Mouse (Mus musculus): Measurements from ENCODE around the gene Ffar2. TPM values are rescaled to one million over a fixed set of nuclear protein-coding genes. Genes with fewer than 3 reads are reported as not detected.

The Ffar2 gene
- polyA plus RNA-seq (2021; fragmentation: Nextera tagmentation): not detected in 2 replicates
- long read RNA-seq, experiment 1: 0 reads
- long read RNA-seq, experiment 2: 0 reads

DNA sequence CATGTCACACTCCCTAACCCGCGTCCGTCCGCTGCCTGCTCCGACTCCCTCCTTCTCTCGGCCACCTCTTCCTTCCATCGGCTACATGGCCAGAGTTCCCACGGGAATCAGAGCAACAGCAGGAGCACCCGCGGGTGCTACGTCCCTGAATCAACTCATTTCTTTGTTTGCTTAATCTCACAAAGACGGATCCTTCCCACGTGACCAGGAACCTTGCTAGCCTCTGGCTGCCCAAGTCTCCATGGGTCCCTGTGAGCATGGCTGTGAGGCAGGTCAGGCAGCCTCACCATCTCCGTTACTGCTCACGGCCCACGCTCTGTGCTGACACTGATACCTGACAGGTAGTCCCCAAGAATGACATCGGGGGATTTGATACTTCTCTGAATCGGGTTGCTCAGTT lies at the start of gene Ffar2:
TSS of gene Ffar2 (minus strand) at position 101 of the 400 bp plus-strand sequence.

DNA sequence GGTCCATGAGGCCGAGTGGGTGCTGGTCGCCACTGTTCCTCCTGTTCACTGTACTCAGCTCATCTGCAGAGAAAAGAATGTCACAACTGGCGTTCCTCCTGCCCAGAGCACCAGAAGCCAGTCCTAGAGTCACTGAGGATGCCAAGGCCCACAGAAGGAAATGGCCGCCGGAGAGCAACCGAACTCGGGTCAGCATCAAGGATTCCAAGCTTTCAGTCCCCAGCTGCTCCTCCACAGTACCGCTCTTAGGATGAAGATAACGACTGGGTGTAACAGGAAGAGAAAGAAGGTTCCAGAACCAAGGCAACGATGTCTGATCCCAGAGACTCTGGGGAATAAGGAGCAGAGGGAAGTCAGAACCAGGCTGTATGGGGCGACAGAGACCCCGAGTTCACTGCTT lies 37.9 kb upstream of the Ffar2 start, which contains the start of gene Ffar1:
TSS of gene Ffar1 (minus strand) at position 101 of the 400 bp plus-strand sequence.

DNA sequence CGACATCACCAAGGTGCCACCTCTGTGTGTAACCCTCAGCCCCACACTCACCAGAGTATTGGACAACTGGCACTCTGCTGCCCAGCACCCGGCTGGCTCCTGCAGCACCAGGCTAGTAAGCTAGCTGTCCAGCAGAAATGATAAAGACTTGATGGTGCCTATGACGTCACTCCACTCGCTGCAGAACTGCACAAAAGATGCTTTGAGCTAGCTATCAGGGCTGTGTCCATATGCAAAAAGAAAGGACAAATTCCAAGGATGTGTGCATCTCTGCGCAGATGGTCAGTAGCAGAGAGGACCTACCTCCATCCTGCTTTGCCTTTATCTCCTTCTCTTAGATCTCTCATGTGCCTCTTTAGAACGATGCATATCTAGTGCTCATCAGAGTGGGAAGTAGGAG lies 32.5 kb upstream of the Ffar2 start, which contains the start of gene Ffar3:
TSS of gene Ffar3 (minus strand) at position 101 of the 400 bp plus-strand sequence.

DNA sequence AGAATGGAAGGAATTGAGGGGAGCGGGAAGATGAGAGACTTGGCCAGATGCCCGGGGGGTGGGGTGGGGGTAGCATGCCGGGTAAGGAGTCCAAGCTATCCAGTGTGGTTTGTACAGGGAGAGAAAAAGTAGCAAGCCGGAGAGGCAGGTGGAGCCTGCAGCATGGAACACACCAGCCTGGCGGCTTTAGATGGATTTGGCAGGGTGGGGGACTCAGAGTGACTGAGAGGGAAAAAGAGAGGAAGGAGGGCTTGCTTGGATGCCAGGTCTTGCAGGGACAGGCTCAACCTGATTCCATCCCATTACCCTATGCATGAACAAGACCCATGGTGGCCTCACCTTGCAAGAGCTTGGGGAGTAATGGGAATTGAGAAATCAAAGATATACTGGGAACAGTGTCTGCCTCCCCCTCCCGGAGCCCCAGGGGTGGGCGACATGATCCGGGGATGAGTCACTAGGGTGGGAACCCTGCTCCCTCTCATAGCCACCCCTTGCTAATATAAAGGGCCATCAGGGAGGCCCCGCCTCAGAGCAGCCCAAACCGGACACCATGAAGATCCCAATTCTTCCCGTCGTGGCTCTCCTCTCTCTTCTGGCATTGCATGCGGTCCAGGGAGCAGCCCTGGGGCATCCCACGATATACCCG lies 36.1 kb downstream of the Ffar2 start, which contains the start of gene Krtdap:
TSS of gene Krtdap (plus strand) at position 520 of the 646 bp plus-strand sequence.

Other genes starting within 250 kb of the Ffar2 start
- gene Kmt2b, start 235.0 kb downstream of the Ffar2 start, polyA plus RNA-seq (2021; fragmentation: Nextera tagmentation): 1.4 and 3.8 TPM in 2 replicates
- 0.23 and 0.30 TPM in 2 replicates for gene Zbtb32, start 224.9 kb downstream of the Ffar2 start, polyA plus RNA-seq (2021; fragmentation: Nextera tagmentation)
- gene Upk1a, start 210.9 kb downstream of the Ffar2 start, polyA plus RNA-seq (2021; fragmentation: Nextera tagmentation): not detected in 2 replicates
- 2,257 and 2,565 TPM in 2 replicates for gene Cox6b1, start 197.6 kb downstream of the Ffar2 start, polyA plus RNA-seq (2021; fragmentation: Nextera tagmentation)
- not detected in 2 replicates for gene Etv2, start 187.9 kb downstream of the Ffar2 start, polyA plus RNA-seq (2021; fragmentation: Nextera tagmentation)
- 136 and 146 TPM in 2 replicates for gene Rbm42, start 173.5 kb downstream of the Ffar2 start, polyA plus RNA-seq (2021; fragmentation: Nextera tagmentation)
- 3.7 and 4.0 TPM in 2 replicates for gene Haus5, start 158.8 kb downstream of the Ffar2 start, polyA plus RNA-seq (2021; fragmentation: Nextera tagmentation)
- gene Pmis2, start 152.2 kb downstream of the Ffar2 start, polyA plus RNA-seq (2021; fragmentation: Nextera tagmentation): not detected in 2 replicates
- not detected in 2 replicates for gene 2200002J24Rik, start 124.8 kb downstream of the Ffar2 start, polyA plus RNA-seq (2021; fragmentation: Nextera tagmentation)
- 1.1 and 1.2 TPM in 2 replicates for gene Atp4a, start 111.6 kb downstream of the Ffar2 start, polyA plus RNA-seq (2021; fragmentation: Nextera tagmentation)
- gene Tmem147, start 94.2 kb downstream of the Ffar2 start, polyA plus RNA-seq (2021; fragmentation: Nextera tagmentation): 194 and 230 TPM in 2 replicates
- gene Gapdhs, start 80.1 kb downstream of the Ffar2 start, polyA plus RNA-seq (2021; fragmentation: Nextera tagmentation): not detected in 2 replicates
- gene Sbsn, start 72.3 kb downstream of the Ffar2 start, polyA plus RNA-seq (2021; fragmentation: Nextera tagmentation): 3.8 and 3.9 TPM in 2 replicates
- gene Dmkn, start 60.0 kb downstream of the Ffar2 start, polyA plus RNA-seq (2021; fragmentation: Nextera tagmentation): 2.9 and 4.1 TPM in 2 replicates
- not detected in 2 replicates for gene Krtdap, start 35.9 kb downstream of the Ffar2 start, polyA plus RNA-seq (2021; fragmentation: Nextera tagmentation)
- gene Ffar3, start 32.4 kb upstream of the Ffar2 start, polyA plus RNA-seq (2021; fragmentation: Nextera tagmentation): not detected in 2 replicates
- gene Ffar1, start 37.8 kb upstream of the Ffar2 start, polyA plus RNA-seq (2021; fragmentation: Nextera tagmentation): not detected in 2 replicates
- gene Cd22, start 56.6 kb upstream of the Ffar2 start, polyA plus RNA-seq (2021; fragmentation: Nextera tagmentation): 0.04 and 0.13 TPM in 2 replicates
- 78.5 and 92.5 TPM in 2 replicates for gene Mag, start 91.1 kb upstream of the Ffar2 start, polyA plus RNA-seq (2021; fragmentation: Nextera tagmentation)
- gene Hamp2, start 100.9 kb upstream of the Ffar2 start, polyA plus RNA-seq (2021; fragmentation: Nextera tagmentation): not detected in 2 replicates
- not detected in 2 replicates for gene Hamp, start 120.3 kb upstream of the Ffar2 start, polyA plus RNA-seq (2021; fragmentation: Nextera tagmentation)
- gene Usf2, start 133.0 kb upstream of the Ffar2 start, polyA plus RNA-seq (2021; fragmentation: Nextera tagmentation): 13.1 and 13.9 TPM in 2 replicates
- gene Lsr, start 149.7 kb upstream of the Ffar2 start, polyA plus RNA-seq (2021; fragmentation: Nextera tagmentation): 6.0 and 7.0 TPM in 2 replicates
- 0.11 and 0.83 TPM in 2 replicates for gene Fam187b, start 150.0 kb upstream of the Ffar2 start, polyA plus RNA-seq (2021; fragmentation: Nextera tagmentation)
- gene Fxyd5, start 218.7 kb upstream of the Ffar2 start, polyA plus RNA-seq (2021; fragmentation: Nextera tagmentation): 10.3 and 15.4 TPM in 2 replicates
- 175 and 204 TPM in 2 replicates for gene Fxyd7, start 227.7 kb upstream of the Ffar2 start, polyA plus RNA-seq (2021; fragmentation: Nextera tagmentation)
- 223 and 537 TPM in 2 replicates for gene Fxyd1, start 233.4 kb upstream of the Ffar2 start, polyA plus RNA-seq (2021; fragmentation: Nextera tagmentation)
- 6.2 and 7.4 TPM in 2 replicates for gene Lgi4, start 235.6 kb upstream of the Ffar2 start, polyA plus RNA-seq (2021; fragmentation: Nextera tagmentation)